Mouse (Mus musculus) cortical plate, adult 2 months (tissue): Measurements from ENCODE around the gene Scai.

Experiments used
- CTCF ChIP-seq: fragments of 200-500 bp; IDR thresholded peaks from 2 replicates; pipeline ENCODE4 v1.5.1; 2011; ENCODE audit warnings: mild to moderate bottlenecking, control low read depth, low read length; ENCODE audit not compliant: insufficient read depth; ENCODE audit errors: extremely low read depth
- POLR2A ChIP-seq: fragments of 200-500 bp; IDR thresholded peaks from 2 replicates; pipeline ENCODE4 v1.6.1; 2011; ENCODE audit warnings: mild to moderate bottlenecking, low read length, control low read depth; ENCODE audit not compliant: insufficient read depth; ENCODE audit errors: extremely low read depth

DNA sequence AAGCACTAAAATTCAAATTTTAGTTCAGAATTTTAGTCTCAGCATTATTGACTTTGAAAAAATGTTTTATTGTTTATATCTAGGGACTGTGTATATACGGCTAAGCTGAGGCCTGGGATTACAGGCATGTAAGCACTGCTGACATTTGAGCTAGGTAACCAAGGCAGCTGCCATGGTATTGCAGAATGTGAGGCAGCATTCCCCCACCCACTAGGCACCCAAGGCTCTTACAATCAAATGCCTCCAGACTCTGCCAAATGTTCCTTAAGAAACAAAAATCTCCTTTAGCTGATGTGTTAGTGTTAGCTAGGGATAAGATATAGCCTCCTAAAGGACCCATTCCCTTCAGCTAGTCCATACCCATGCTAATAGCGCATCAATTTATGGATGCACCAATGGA lies 6.9 kb downstream of the Scai start:
- no peak for TF ChIP-seq CTCF
- TF ChIP-seq POLR2A = no peak
